Mouse (Mus musculus): Measurements from ENCODE around the gene Cyb5r4.

GRCm38 (mm10) chr9:87034831-87035580 is 13.2 kb downstream of the Cyb5r4 start:
- TF ChIP-seq POLR2A (IDR thresholded peaks at IDR 0.05; ENCODE audit: insufficient read depth, low read depth, low read length) (no peak), CTCF (IDR thresholded peaks at IDR 0.05; ENCODE audit: insufficient read depth, low read depth, low read length) (no peak)

Data from olfactory bulb, adult 2 months (tissue).